Mouse (Mus musculus) spleen, adult 2 months (tissue): ENCODE measurements around the gene Shroom3. TPM values are rescaled to one million over a fixed set of nuclear protein-coding genes. Genes with fewer than 3 reads are reported as not detected.

Source experiments
- DNase-seq, 2 experiments: peaks; one replicate each; pipeline versions ENCODE4 v3.0.0 to v3.0.0-alpha.2; 2012 to 2021; ENCODE audit warnings: low spot score in 2 of 2, low read depth in 1 of 2
- H3K27ac ChIP-seq: fragments of 200-500 bp; 2 replicates; pipeline ENCODE4 v1.5.1; 2012; ENCODE audit warnings: low read length, inconsistent platforms; ENCODE audit not compliant: insufficient read depth
- H3K27me3 ChIP-seq: fragments of 200-500 bp; 2 replicates; pipeline ENCODE4 v1.6.1; 2012; ENCODE audit warnings: mild to moderate bottlenecking, moderate library complexity, low read length, inconsistent platforms; ENCODE audit not compliant: control insufficient read depth, insufficient read depth
- H3K36me3 ChIP-seq: fragments of 200-500 bp; 2 replicates; pipeline ENCODE4 v1.6.1; 2012; ENCODE audit warnings: mild to moderate bottlenecking, low read length, inconsistent platforms; ENCODE audit not compliant: control insufficient read depth, insufficient read depth
- H3K4me1 ChIP-seq: fragments of 200-500 bp; 2 replicates; pipeline ENCODE4 v1.6.1; 2011; ENCODE audit warnings: inconsistent platforms; ENCODE audit not compliant: control insufficient read depth, insufficient read depth, insufficient read length
- H3K4me3 ChIP-seq: fragments of 200-500 bp; 2 replicates; pipeline ENCODE4 v1.5.1; 2011; ENCODE audit warnings: mild to moderate bottlenecking, inconsistent platforms; ENCODE audit not compliant: insufficient read depth, insufficient read length; ENCODE audit errors: extremely low read depth
- CTCF ChIP-seq: fragments of 200-500 bp; IDR thresholded peaks from 2 replicates; pipeline ENCODE4 v1.5.1; 2011; ENCODE audit warnings: mild to moderate bottlenecking, inconsistent platforms; ENCODE audit not compliant: insufficient read depth, insufficient read length, insufficient replicate concordance; ENCODE audit errors: extremely low read depth
- POLR2A ChIP-seq: fragments of 200-500 bp; IDR thresholded peaks from 2 replicates; pipeline ENCODE4 v1.6.1; 2011; ENCODE audit warnings: low read depth, low read length, inconsistent platforms
- WGBS: fragments of 180-500 bp; shearing (Covaris S2); methylation state at CpG from one replicate; pipeline ENCODE4 v1.1.7; 2018; 5-methylcytosine and 5-hydroxymethylcytosine counted together
- polyA plus RNA-seq: library from polyadenylated mRNA; depleted of rRNA; stranded (reverse); fragments of >200 nt; gene quantifications from 2 replicates; pipeline ENCODE4 v1.2.3, GENCODE M21; 2012

Gene Shroom3
- polyA plus RNA-seq, 1 experiment: 9.9 TPM

- TF ChIP-seq POLR2A (no peak), CTCF (no peak)
- Histone ChIP-seq H3K36me3 (no peaks in the 10 kb centered on the region), H3K4me3 (no peak overlapping the region), H3K27me3 (no peaks in the 10 kb centered on the region), H3K4me1 (no peaks in the 10 kb centered on the region), H3K27ac (no peak overlapping the region)
- DNase-seq: no peak
- WGBS: 62% methylated on average over 4 of the region's 4 CpGs
Observed at GRCm38 (mm10) chr5:92766301-92766700, 83.1 kb downstream of the Shroom3 start.

GRCm38 (mm10) chr5:92767194-92767777 lies 84.1 kb downstream of the Shroom3 start:
- no peak overlapping the region for H3K4me3 ChIP-seq
- H3K4me1 ChIP-seq: no peaks in the 10 kb centered on the region
- TF ChIP-seq CTCF (no peak), POLR2A (no peak)
- DNase-seq: no peak
- no peak overlapping the region for H3K27ac ChIP-seq
- WGBS: 65% methylated on average over 7 of the region's 7 CpGs
- H3K36me3 ChIP-seq: no peaks in the 10 kb centered on the region
- no peaks in the 10 kb centered on the region for H3K27me3 ChIP-seq

GRCm38 (mm10) chr5:92767857-92768291 lies 84.6 kb downstream of the Shroom3 start:
- WGBS: 80% methylated on average over 6 of the region's 6 CpGs
- TF ChIP-seq POLR2A: no peak
- TF ChIP-seq CTCF: no peak
- no peak for DNase-seq
- H3K4me3 ChIP-seq: no peak overlapping the region
- no peaks in the 10 kb centered on the region for H3K36me3 ChIP-seq
- no peak overlapping the region for H3K27ac ChIP-seq
- H3K27me3 ChIP-seq: no peaks in the 10 kb centered on the region
- H3K4me1 ChIP-seq: no peaks in the 10 kb centered on the region

GRCm38 (mm10) chr5:92773821-92774220 lies 90.6 kb downstream of the Shroom3 start:
- no peak for TF ChIP-seq CTCF
- TF ChIP-seq POLR2A: no peak
- Histone ChIP-seq H3K4me1 (no peaks in the 10 kb centered on the region), H3K27me3 (no peaks in the 10 kb centered on the region), H3K27ac (no peak overlapping the region), H3K4me3 (no peak overlapping the region), H3K36me3 (no peaks in the 10 kb centered on the region)
- DNase-seq: no peak
- 68% methylated on average over 3 of the region's 3 CpGs for WGBS

GRCm38 (mm10) chr5:92774419-92774818 lies 91.2 kb downstream of the Shroom3 start:
- H3K4me1 ChIP-seq: no peaks in the 10 kb centered on the region
- no peaks in the 10 kb centered on the region for H3K36me3 ChIP-seq
- DNase-seq: no peak
- no peak for TF ChIP-seq POLR2A
- no peak for TF ChIP-seq CTCF
- H3K27ac ChIP-seq: no peak overlapping the region
- H3K27me3 ChIP-seq: no peaks in the 10 kb centered on the region
- no peak overlapping the region for H3K4me3 ChIP-seq
- 80% methylated on average over 2 of the region's 2 CpGs for WGBS

- no peaks in the 10 kb centered on the region for H3K4me1 ChIP-seq
- no peaks in the 10 kb centered on the region for H3K27me3 ChIP-seq
- no peak for DNase-seq
- TF ChIP-seq CTCF (no peak), POLR2A (no peak)
- 93% methylated on average over 3 of the region's 3 CpGs for WGBS
- H3K36me3 ChIP-seq: no peaks in the 10 kb centered on the region
- no peak overlapping the region for H3K27ac ChIP-seq
- no peak overlapping the region for H3K4me3 ChIP-seq
Observed at GRCm38 (mm10) chr5:92774893-92775292, 91.7 kb downstream of the Shroom3 start.

- no peak for TF ChIP-seq CTCF
- no peak for TF ChIP-seq POLR2A
- Histone ChIP-seq H3K27ac (no peak overlapping the region), H3K27me3 (no peaks in the 10 kb centered on the region), H3K36me3 (no peaks in the 10 kb centered on the region), H3K4me3 (no peak overlapping the region), H3K4me1 (no peaks in the 10 kb centered on the region)
- WGBS: 78% methylated on average over 8 of the region's 8 CpGs
- DNase-seq: no peak
Observed at GRCm38 (mm10) chr5:92778395-92778794, 95.2 kb downstream of the Shroom3 start.
